Mouse (Mus musculus) CD4-positive, CD25-positive, alpha-beta regulatory T cell, adult 4 months (primary cell): ENCODE measurements at regions not wholly inside any gene's neighbourhood (a gene's known extent, or its start where the extent isn't known, plus 50 kb on each side); places are given as distances from the start of the nearest gene placed in this dataset.

ENCODE experiments used
- ATAC-seq: one replicate; pipeline ENCODE4 v1.8.0; 2017

GRCm38 (mm10) chr2:117027071-117027470 is 94.1 kb upstream of the Spred1 start:
- no peak for ATAC-seq

DNA sequence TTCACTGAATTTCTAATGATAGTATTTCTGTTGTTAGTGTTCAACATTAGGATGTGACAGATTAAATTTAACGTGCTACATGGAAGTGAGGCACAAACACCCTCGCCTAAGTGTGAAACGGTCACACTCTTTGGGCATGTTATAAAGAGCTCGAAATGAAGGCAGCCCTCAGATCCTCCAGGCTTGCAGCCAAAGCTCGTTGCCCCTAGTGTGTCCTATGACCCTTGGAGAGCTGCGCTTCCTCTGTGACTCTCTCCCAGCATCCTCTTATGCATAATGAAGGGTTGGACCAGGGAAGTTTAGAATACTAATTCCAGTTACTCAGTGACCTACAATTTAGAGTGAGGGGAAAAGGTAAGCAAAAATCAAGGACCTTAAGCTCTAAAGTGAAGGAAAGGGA is 92.4 kb upstream of the Spred1 start:
- ATAC-seq, result no peak

GRCm38 (mm10) chr2:117036197-117036872 is 84.8 kb upstream of the Spred1 start:
- no peak for ATAC-seq

- ATAC-seq, result no peak
Observed at GRCm38 (mm10) chr2:117040211-117040610, 81.0 kb upstream of the Spred1 start.

- no peak for ATAC-seq
Observed at GRCm38 (mm10) chr2:117043831-117044230, 77.3 kb upstream of the Spred1 start.

- ATAC-seq, result no peak
Observed at GRCm38 (mm10) chr2:117048290-117048730, 72.9 kb upstream of the Spred1 start.

GRCm38 (mm10) chr2:117050061-117050460 is 71.1 kb upstream of the Spred1 start:
- no peak for ATAC-seq

DNA sequence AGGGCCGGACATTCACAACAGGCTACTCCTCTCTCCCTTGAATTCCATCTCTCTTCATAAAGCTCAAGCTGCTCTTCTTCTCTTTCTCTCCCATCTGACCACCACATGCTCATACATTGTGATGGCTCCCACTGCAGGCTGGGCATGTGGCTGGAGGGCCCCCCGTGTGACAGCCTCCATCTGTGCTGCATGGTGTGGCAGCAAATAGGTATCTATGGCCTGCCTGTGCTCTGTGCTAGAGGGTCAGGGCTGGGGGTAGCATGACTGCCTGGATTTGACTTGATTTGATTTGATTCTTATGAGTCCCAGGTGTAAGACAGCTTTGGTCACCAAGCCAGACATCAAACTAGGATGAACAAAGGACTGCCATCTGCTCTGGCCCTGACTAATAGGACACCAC is 57.0 kb upstream of the Spred1 start:
- no peak for ATAC-seq

- no peak for ATAC-seq
Observed at GRCm38 (mm10) chr2:117070348-117070747, 50.8 kb upstream of the Spred1 start.

DNA sequence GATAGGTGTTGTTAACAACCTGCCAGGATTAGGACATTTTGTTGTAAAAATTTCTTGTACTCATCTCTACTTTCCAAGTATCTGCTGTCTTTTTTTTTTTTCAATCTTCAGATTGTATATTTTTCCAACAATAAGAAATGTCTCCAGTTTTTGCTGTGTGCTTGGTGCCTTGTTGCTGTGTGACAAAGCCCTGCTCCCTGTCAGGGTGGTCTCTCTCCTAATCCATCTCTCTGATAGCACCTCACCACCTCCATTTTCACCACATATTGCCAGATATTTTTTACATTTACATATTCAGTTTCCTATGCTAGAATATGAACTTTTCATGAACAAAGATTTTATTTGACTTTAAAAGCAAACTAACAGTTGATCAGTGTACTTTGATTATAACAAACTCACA is 50.1 kb upstream of the Spred1 start:
- ATAC-seq, result no peak
